Mouse (Mus musculus) right cerebral cortex, adult 18-20 months (tissue): ENCODE results near the gene Chic2.
A peak's percentile ranks its signal among the peaks of the same experiment; 100 is the strongest.

ENCODE experiments used
- DNase-seq: peaks from one replicate; pipeline ENCODE4 v3.0.0; 2022; ENCODE audit warnings: mixed read lengths

Gene Chic2

DNA sequence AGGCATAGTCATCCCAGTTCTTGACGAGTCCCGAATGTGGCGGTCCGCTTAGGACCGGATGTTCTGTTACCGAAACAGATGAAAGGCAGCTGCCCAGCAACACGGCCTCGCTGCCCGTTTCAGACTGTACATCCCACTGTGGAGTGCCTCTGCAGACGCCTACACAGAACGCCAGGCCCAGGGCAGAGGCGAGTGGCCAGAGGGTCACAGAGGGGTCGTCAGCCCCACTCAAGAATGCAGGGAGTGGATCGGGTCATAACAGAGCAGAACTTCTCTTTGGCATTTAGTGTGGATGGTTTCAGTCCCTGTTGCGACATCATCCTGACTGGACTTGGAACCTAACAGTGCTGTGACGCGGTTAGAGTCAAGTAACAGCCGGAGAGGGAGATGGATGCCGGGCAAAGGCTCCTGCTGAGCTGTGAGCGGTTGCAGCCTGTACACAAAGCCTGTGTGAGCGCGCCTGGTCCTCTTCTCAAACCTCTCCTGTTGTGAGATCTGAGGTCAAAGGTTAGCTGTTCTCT lies 70.5 kb downstream of the Chic2 start:
- no peak for DNase-seq

DNA sequence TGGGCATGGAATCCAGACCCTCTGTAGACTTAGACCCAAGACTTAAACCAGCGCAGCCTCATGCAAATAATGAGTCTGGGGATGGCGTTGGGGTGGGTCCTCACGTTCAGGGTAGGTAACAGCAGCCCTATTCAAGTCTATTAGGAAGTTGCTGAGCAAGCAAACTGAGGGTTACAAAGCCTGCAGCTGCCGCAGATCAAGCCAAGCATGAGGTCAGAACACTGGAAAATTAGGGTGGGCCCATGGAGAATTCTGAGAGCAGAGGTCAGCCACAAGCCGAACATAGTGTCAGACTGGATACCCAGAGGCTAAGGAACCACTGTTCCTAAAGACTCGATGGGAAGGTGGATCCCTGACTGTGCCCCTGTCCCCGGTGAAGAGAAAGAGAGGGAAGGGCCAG lies 73.2 kb downstream of the Chic2 start:
- DNase-seq, result no peak

GRCm38 (mm10) chr5:74969341-74969740 lies 75.2 kb downstream of the Chic2 start:
- DNase-seq, result peak; percentile 35

DNA sequence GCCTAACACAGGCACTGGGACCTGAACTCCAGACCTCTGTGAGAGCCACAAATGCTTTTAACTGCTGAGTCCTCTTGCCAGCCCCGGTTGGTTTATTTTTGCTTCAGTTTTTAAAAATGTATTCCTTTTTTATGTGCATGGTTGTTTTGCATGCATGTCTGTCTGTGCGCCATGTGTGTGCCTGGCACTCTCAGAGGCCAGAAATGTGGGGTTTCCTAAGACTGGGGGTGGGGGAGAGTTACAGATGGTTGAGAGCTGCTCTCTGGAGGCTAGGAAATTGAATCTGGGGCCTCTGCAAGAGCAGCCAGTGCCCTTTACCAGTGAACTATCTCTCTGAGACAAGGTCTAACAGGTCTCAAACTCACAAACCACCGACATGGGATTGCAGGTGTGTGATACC lies 76.7 kb downstream of the Chic2 start:
- no peak for DNase-seq

DNA sequence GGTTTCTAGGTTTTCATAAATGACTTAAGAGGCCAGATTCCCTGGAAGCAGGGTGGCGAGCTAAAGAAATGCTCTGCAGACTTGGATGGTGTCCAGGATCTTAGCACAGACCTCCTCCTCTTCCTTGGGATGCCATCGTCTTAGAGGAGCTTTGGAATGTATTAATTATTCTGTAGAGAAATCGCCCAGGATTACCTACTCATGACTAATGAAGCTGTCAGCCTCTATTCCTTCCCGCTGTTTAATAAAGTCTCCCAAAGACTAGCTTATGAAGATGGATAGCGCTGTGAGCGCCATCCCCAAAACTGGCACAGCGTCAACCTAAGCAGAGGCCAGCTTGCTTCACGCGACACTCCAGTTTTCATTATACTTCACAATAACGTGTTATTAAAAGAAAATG lies 77.7 kb downstream of the Chic2 start:
- no peak for DNase-seq

GRCm38 (mm10) chr5:74962771-74963170 lies 81.8 kb downstream of the Chic2 start:
- no peak for DNase-seq

- DNase-seq, result peak; percentile 40
Observed at GRCm38 (mm10) chr5:74960840-74961543, 83.6 kb downstream of the Chic2 start.

- no peak for DNase-seq
Observed at GRCm38 (mm10) chr5:74960306-74960705, 84.3 kb downstream of the Chic2 start.

DNA sequence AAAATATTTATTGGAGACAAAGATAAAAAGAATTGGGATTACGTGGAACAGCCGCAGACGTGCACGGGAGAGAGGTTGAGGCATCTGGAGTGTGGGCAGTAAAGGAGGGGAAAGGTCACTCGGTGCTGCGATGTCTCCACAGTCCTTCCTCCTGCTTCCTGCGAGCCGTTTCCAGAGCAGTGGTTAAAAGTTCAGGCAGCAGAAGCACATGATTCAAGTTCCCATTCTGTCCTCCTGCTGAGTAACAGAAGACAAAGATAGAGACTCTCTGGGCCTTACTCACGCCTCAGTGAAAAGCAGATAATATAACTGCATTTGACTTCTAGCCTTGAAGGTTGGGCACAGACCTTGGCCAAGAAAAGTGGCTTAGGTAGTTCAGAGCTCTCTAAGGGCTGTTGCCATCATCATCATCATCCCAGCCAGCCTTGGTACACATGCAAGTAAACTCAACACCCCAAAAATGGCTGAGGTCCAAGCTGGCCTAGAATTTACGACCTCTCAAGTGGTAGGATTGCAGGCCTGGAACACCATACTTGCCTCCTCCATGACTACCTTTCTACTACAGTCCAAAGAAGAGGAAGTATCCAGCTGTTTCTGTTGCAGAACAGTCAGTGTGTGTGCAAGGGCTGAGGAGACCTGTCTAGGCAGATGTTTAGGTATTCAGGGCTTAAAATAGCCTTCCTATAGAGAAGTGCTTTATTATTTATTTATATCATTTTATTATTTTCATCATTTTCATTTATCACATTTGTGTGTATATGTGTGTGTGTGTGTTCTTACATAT lies 87.1 kb downstream of the Chic2 start:
- no peak for DNase-seq

GRCm38 (mm10) chr5:74956335-74956734 lies 88.2 kb downstream of the Chic2 start:
- peak; percentile 10 for DNase-seq

DNA sequence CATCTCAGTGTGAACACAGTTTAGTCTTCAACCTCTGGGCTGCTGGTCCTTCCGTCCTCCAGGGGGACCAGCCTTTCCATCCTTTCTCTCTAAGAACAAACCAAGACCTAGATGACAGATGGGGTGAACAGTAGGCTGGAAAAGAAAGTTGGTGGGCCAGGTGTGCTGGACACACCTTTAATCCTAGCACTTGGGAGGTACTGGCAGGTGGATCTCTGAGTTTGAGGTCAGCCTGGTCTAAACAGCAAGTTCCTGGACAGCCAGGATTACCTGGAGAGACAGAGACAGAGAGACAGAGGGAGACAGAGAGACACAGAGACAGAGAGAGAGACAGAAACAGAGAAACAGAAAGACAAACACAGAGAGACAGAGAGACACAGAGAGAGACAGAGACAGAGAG lies 89.0 kb downstream of the Chic2 start:
- DNase-seq, result no peak

DNA sequence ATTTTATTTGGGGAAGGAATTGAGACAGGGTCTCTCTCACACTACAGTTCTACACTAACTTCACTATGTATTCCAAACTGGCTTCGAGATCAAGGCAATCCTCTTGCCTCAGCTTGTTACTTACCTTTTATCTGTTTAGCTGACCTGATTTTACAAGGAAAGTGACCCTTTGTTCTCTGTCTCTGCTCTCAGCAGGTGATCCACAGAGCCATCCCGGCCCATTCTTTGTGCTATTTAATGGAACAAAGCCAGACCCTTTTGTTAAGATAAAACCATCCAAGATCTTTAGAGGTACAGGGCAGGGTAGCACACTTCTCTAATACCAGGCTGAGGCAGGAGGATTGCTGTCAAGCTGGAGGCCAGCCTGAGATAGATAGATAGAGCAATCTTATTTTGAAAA lies 91.6 kb downstream of the Chic2 start:
- no peak for DNase-seq

DNA sequence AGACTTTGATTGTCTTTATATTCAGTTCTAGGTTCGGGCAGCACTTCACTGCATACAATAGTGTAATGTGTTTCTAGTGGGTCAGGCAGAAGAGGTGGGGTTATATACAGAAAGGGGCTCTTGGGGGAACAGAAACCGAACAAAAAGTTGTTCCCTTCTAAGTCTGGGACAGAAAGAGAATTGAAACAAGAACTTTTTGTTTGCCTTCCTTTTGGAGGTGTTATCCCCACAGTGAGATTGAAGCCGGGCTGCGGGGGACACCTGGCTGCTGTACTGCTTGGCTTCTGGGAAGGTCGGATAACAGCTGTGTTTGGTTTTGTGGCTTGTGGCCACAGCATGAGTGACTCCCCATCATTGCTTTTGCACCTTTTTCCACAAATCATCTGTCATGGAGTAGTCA lies 93.2 kb downstream of the Chic2 start:
- DNase-seq, result no peak

- DNase-seq, result peak; percentile 74
Observed at GRCm38 (mm10) chr5:74949298-74949697, 95.3 kb downstream of the Chic2 start.

GRCm38 (mm10) chr5:74948482-74948881 lies 96.1 kb downstream of the Chic2 start:
- DNase-seq, result no peak
